Mouse (Mus musculus): ENCODE measurements around the gene Tet2.
"Not testable (repeated sequence)": the region's sequence is repeated elsewhere in the genome, so short reads cannot be mapped to it uniquely, and the experiment has no call there.

Gene Tet2

GRCm38 (mm10) chr3:133548613-133549012, 3.7 kb upstream of the Tet2 start:
- DNase-seq (ENCODE audit: low spot score): no peak

GRCm38 (mm10) chr3:133546790-133547189, 1.9 kb upstream of the Tet2 start:
- DNase-seq (ENCODE audit: low spot score): no peak

GRCm38 (mm10) chr3:133545304-133545666, 346 bp upstream of the Tet2 start:
- no peak for DNase-seq (ENCODE audit: low spot score)

GRCm38 (mm10) chr3:133544131-133544550, 798 bp downstream of the Tet2 start:
- peak; percentile 75 for DNase-seq (ENCODE audit: low spot score)

- DNase-seq (ENCODE audit: low spot score): peak; percentile 32
These were observed 1.6 kb downstream of the Tet2 start for GRCm38 (mm10) chr3:133543101-133544020.

- DNase-seq (ENCODE audit: low spot score): no peak
These were observed 2.9 kb downstream of the Tet2 start for GRCm38 (mm10) chr3:133542084-133542483.

GRCm38 (mm10) chr3:133541000-133541399, 3.9 kb downstream of the Tet2 start:
- DNase-seq (ENCODE audit: low spot score): no peak

GRCm38 (mm10) chr3:133539991-133540390, 4.9 kb downstream of the Tet2 start:
- DNase-seq (ENCODE audit: low spot score): no peak

GRCm38 (mm10) chr3:133538499-133538898, 6.4 kb downstream of the Tet2 start:
- DNase-seq (ENCODE audit: low spot score): not testable (repeated sequence)

GRCm38 (mm10) chr3:133535644-133536043, 9.3 kb downstream of the Tet2 start:
- no peak for DNase-seq (ENCODE audit: low spot score)

- no peak for DNase-seq (ENCODE audit: low spot score)
These were observed 10.9 kb downstream of the Tet2 start for GRCm38 (mm10) chr3:133534066-133534465.

- DNase-seq (ENCODE audit: low spot score): no peak
These were observed 11.5 kb downstream of the Tet2 start for GRCm38 (mm10) chr3:133533272-133533995.

- DNase-seq (ENCODE audit: low spot score): no peak
These were observed 12.1 kb downstream of the Tet2 start for GRCm38 (mm10) chr3:133532806-133533205.

- no peak for DNase-seq (ENCODE audit: low spot score)
These were observed 12.7 kb downstream of the Tet2 start for GRCm38 (mm10) chr3:133532252-133532651.

- no peak for DNase-seq (ENCODE audit: low spot score)
These were observed 13.8 kb downstream of the Tet2 start for GRCm38 (mm10) chr3:133531101-133531500.

GRCm38 (mm10) chr3:133530664-133531063, 14.3 kb downstream of the Tet2 start:
- no peak for DNase-seq (ENCODE audit: low spot score)

- DNase-seq (ENCODE audit: low spot score): no peak
These were observed 18.7 kb downstream of the Tet2 start for GRCm38 (mm10) chr3:133526119-133526723.

GRCm38 (mm10) chr3:133525578-133525977, 19.4 kb downstream of the Tet2 start:
- DNase-seq (ENCODE audit: low spot score): no peak

- no peak for DNase-seq (ENCODE audit: low spot score)
These were observed 20.4 kb downstream of the Tet2 start for GRCm38 (mm10) chr3:133524341-133525050.

GRCm38 (mm10) chr3:133523191-133523590, 21.7 kb downstream of the Tet2 start:
- DNase-seq (ENCODE audit: low spot score): no peak

- DNase-seq (ENCODE audit: low spot score): no peak
These were observed 22.6 kb downstream of the Tet2 start for GRCm38 (mm10) chr3:133522289-133522688.

GRCm38 (mm10) chr3:133518801-133519200, 26.1 kb downstream of the Tet2 start:
- DNase-seq (ENCODE audit: low spot score): no peak
